Mouse (Mus musculus) midbrain, embryonic 10.5 days (tissue): ENCODE measurements at regions not wholly inside any gene's neighbourhood (a gene's known extent, or its start where the extent isn't known, plus 50 kb on each side); places are given as distances from the start of the nearest gene placed in this dataset.

Experiments
- DNase-seq: peaks from one replicate; pipeline ENCODE4 v3.0.0-alpha.2; 2017; ENCODE audit warnings: low spot score
- H3K27ac ChIP-seq: fragments of 300-500 bp; sonication (generic); replicated peaks from 2 replicates; pipeline ENCODE4 v1.5.1; 2016; ENCODE audit warnings: mild to moderate bottlenecking
- H3K27me3 ChIP-seq: fragments of 300-500 bp; sonication (generic); 2 replicates; pipeline ENCODE4 v1.6.1; 2016; ENCODE audit warnings: low read depth, mild to moderate bottlenecking; ENCODE audit not compliant: poor library complexity, severe bottlenecking
- H3K36me3 ChIP-seq: fragments of 300-500 bp; sonication (generic); 2 replicates; pipeline ENCODE4 v1.6.1; 2016; ENCODE audit warnings: mild to moderate bottlenecking, moderate library complexity
- H3K4me1 ChIP-seq: fragments of 300-500 bp; sonication (generic); 2 replicates; pipeline ENCODE4 v1.6.1; 2016
- H3K4me3 ChIP-seq: fragments of 300-500 bp; sonication (generic); 2 replicates; pipeline ENCODE4 v1.5.1; 2016; ENCODE audit warnings: mild to moderate bottlenecking, moderate library complexity
- H3K9me3 ChIP-seq: fragments of 300-500 bp; sonication (generic); replicated peaks from 2 replicates; pipeline ENCODE4 v1.6.1; 2016; ENCODE audit warnings: mild to moderate bottlenecking
- WGBS: fragments of 180-500 bp; shearing (Covaris S2); methylation state at CpG from one replicate; pipeline ENCODE4 v1.1.7; 2016; 5-methylcytosine and 5-hydroxymethylcytosine counted together

- H3K27ac ChIP-seq, result no peak overlapping the region
- no peaks in the 10 kb centered on the region for H3K27me3 ChIP-seq
- DNase-seq, result no peak
- WGBS, result 86% methylated on average over 7 of the region's 7 CpGs
- no peaks in the 10 kb centered on the region for H3K9me3 ChIP-seq
- H3K36me3 ChIP-seq, result no peaks in the 10 kb centered on the region
- no peaks in the 10 kb centered on the region for H3K4me1 ChIP-seq
- H3K4me3 ChIP-seq, result no peak overlapping the region
Observed at GRCm38 (mm10) chr5:43339671-43340070, 106.7 kb downstream of the Cpeb2 start.

DNA sequence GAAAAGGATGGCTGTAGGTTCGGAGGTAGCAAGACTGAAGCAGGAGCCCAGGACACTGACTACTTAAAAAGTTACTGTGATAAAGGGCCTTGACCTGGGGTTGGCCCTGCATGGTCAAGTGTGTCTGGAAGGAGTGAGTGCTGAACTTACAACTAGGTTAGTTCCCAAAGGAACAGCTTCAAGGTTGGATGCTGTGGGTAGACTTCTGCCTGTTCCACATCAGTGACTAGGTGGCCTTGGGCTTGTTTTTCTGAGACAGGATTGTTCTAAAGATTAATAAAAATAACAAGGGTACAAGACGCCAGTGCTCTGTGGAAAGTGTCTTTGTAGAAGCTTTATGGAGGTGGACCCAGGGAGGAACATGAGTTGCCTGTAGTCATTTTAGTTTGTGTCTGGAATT lies 108.5 kb downstream of the Cpeb2 start:
- Histone ChIP-seq H3K4me3 (no peak overlapping the region), H3K4me1 (no peaks in the 10 kb centered on the region), H3K9me3 (no peaks in the 10 kb centered on the region), H3K36me3 (no peaks in the 10 kb centered on the region), H3K27me3 (no peaks in the 10 kb centered on the region), H3K27ac (no peak overlapping the region)
- 84% methylated on average over 2 of the region's 2 CpGs for WGBS
- no peak for DNase-seq

DNA sequence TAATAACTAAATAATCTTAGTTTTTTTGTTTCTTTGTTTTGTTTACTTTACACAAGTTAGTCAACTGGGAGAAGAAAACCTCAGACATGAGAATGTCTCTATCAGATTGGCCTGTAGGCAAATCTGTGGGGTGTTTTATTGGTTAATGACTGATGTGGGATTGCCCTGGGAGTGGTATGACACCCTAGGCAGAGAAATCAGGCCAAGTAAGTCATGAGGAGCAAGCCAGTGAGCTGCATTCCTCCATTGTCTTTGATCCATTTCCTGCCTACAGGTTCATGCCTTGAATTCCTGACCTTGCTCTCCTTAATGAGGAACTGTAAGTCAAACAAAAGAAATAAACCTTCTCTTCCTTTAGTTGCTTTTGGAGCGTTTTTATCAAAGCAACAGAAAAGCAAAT lies 111.5 kb downstream of the Cpeb2 start:
- H3K4me3 ChIP-seq, result no peak overlapping the region
- H3K4me1 ChIP-seq, result no peaks in the 10 kb centered on the region
- H3K27ac ChIP-seq, result no peak overlapping the region
- 84% methylated on average over 1 of the region's 1 CpGs for WGBS
- no peaks in the 10 kb centered on the region for H3K36me3 ChIP-seq
- no peaks in the 10 kb centered on the region for H3K27me3 ChIP-seq
- no peak for DNase-seq
- no peaks in the 10 kb centered on the region for H3K9me3 ChIP-seq

DNA sequence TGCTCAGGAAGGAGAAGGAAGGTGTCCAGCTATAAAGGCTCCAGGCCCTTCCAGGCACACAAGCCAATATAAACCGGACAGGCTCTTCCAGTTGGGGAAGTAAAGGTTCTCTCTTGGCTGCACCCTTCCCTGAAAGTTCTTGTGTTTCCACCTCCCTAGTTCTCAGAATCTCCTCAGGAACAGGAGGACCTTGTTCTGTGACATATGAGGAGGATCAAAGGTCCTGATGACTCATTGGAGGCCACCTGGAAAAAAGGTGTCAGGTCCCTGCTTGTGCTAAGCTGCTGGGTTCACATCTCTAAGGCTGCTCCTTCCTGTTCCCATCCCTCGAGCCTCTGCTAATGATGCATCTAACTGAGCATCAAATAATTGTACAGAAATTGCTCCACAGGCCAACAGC lies 118.0 kb downstream of the Cpeb2 start:
- Histone ChIP-seq H3K27me3 (no peaks in the 10 kb centered on the region), H3K4me1 (peaks cover 17% of the 10 kb centered on the region), H3K36me3 (no peaks in the 10 kb centered on the region), H3K9me3 (no peaks in the 10 kb centered on the region), H3K4me3 (no peak overlapping the region), H3K27ac (no peak overlapping the region)
- DNase-seq, result no peak
- 90% methylated on average over 2 of the region's 2 CpGs for WGBS

DNA sequence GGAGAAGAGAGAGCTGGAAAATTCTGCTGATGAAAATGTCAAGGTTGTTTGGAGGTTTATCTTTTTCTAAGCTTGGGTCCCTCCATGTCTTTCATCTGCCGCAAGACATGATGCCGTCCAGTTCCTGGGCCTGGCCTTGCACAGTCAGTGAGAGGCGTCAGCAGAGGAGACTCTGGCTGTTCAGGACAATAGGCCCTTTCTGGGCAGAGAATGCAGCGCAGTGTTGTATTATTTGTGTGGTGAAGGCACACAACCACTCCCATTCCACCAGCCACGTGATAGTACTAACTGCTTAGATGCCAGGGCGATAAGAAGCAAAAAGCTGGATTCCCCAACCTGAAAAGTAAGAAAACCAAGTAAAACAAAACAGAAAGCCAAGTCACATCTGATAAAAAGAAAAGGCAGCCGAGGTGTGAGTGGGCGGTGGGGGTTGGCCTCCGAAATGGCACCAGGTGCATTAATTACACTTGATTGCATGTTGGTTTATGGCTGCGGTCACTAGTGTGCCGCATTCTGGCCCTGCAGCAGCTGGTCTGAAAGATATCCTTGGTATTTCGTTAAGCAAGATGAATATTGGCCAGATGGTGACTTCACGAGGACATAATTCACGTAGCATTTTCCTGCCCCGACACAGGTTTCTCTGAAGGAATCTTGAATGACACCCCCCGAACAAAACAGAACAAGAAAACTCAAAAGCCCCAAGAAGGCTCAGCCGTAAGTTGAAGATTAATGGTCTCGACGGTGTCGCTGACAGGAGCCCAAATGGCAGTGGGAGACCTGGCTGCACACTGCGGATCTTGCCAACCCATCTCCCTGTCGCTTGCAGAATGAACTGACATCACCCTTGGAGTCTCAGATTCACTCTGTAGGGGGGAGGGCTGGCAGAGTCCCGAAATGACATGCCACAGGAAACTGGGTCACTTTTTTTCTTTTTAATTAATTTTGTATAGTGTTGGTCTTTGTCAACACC lies 120.3 kb downstream of the Cpeb2 start:
- Histone ChIP-seq H3K4me1 (peaks cover 18% of the 10 kb centered on the region), H3K36me3 (no peaks in the 10 kb centered on the region), H3K4me3 (no peak overlapping the region), H3K9me3 (no peaks in the 10 kb centered on the region), H3K27me3 (no peaks in the 10 kb centered on the region), H3K27ac (no peak overlapping the region)
- DNase-seq, result no peak
- 87% methylated on average over 23 of the region's 23 CpGs for WGBS

- Histone ChIP-seq H3K4me1 (peaks cover 18% of the 10 kb centered on the region), H3K27me3 (no peaks in the 10 kb centered on the region), H3K36me3 (no peaks in the 10 kb centered on the region), H3K9me3 (no peaks in the 10 kb centered on the region), H3K27ac (peak overlapping the region; percentile 83), H3K4me3 (peak overlapping the region; percentile 56)
- no peak for DNase-seq
- 48% methylated on average over 14 of the region's 14 CpGs for WGBS
Observed at GRCm38 (mm10) chr5:43354351-43354942, 121.5 kb downstream of the Cpeb2 start.

GRCm38 (mm10) chr5:43355026-43355580 lies 122.1 kb downstream of the Cpeb2 start:
- H3K36me3 ChIP-seq, result no peaks in the 10 kb centered on the region
- no peaks in the 10 kb centered on the region for H3K9me3 ChIP-seq
- no peaks in the 10 kb centered on the region for H3K27me3 ChIP-seq
- peak; percentile 91 for DNase-seq
- peak overlapping the region; percentile 56 for H3K4me3 ChIP-seq
- peaks cover 18% of the 10 kb centered on the region for H3K4me1 ChIP-seq
- peak overlapping the region; percentile 83 for H3K27ac ChIP-seq
- WGBS, result under 1% methylated on average over 12 of the region's 12 CpGs

DNA sequence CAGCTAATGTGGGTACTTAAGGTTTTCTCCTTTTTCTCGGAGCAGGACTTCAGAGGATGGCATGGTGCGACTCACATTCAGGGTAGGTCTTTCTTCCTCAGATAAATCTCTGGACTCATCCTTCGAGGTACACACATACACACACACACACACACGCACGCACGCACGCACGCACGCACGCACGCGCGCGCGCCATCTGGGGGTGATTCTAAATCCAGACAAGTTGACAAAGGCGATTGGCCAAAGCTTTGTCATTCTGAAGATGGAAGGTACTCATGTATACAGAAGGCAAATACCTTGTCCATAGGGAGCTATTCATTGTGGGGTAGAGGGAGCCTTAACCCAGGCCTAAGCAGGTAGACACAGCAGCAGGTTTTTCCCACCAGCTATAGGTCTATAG lies 122.9 kb downstream of the Cpeb2 start:
- 83% methylated on average over 16 of the region's 16 CpGs for WGBS
- DNase-seq, result peak; percentile 34

DNA sequence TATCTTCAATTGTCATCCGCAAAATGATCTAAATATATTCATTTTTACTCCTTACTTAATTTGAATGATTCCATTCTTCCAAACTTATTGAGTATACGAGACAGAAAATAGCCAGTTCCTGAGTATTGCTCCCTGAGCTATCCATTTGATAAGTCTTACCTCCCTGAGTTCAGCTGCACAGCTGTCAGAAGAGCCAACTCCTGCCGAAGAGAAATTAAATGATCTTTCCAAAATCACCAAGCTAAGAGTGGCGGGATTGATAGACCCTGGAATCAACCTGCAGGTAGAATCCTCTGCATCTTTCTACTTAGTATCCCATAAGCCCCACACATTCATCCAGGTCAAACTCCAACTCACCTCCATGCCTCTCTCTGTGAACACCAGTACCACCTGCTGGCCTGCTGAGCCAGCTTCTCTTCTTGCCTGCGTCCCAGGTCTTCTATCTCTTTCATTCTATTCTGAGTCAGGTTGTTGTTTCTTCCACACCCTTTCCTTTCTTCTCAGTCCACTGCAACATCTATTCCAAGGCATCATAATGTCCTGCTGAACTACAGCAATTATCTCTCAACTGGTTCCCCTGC lies 124.2 kb downstream of the Cpeb2 start:
- Histone ChIP-seq H3K9me3 (no peaks in the 10 kb centered on the region), H3K36me3 (no peaks in the 10 kb centered on the region), H3K27me3 (no peaks in the 10 kb centered on the region), H3K4me3 (no peak overlapping the region), H3K4me1 (peaks cover 18% of the 10 kb centered on the region), H3K27ac (no peak overlapping the region)
- no peak for DNase-seq
- 90% methylated on average over 5 of the region's 5 CpGs for WGBS

More for the DNA sequence above, 122.9 kb downstream of the Cpeb2 start:
- Histone ChIP-seq H3K36me3 (no peaks in the 10 kb centered on the region), H3K9me3 (no peaks in the 10 kb centered on the region), H3K27me3 (no peaks in the 10 kb centered on the region), H3K27ac (peak overlapping the region; percentile 83), H3K4me1 (peaks cover 18% of the 10 kb centered on the region), H3K4me3 (peak overlapping the region; percentile 56; the same call in 1 of the 2 replicates)

DNA sequence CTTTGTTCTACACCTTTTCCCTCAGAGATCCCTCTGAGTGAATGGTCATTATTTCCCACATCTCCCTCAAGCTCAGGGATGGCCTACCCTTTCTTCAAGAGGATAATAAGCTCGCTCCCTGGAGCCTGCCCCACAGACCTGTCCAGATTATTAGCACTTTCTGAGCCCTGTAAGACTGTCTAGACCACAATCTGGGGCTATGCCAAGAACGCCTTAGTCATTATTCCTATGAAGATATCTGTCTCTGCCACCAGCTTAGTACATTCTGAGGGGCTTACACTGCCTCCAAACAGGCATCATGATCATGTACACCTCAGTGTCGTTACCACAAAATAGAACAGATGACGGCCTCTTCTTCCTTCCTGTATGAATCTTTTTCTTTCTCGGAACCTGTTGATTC lies 124.9 kb downstream of the Cpeb2 start:
- H3K36me3 ChIP-seq, result no peaks in the 10 kb centered on the region
- H3K27ac ChIP-seq, result no peak overlapping the region
- DNase-seq, result no peak
- H3K27me3 ChIP-seq, result no peaks in the 10 kb centered on the region
- 90% methylated on average over 5 of the region's 5 CpGs for WGBS
- H3K9me3 ChIP-seq, result no peaks in the 10 kb centered on the region
- peaks cover 18% of the 10 kb centered on the region for H3K4me1 ChIP-seq
- no peak overlapping the region for H3K4me3 ChIP-seq

DNA sequence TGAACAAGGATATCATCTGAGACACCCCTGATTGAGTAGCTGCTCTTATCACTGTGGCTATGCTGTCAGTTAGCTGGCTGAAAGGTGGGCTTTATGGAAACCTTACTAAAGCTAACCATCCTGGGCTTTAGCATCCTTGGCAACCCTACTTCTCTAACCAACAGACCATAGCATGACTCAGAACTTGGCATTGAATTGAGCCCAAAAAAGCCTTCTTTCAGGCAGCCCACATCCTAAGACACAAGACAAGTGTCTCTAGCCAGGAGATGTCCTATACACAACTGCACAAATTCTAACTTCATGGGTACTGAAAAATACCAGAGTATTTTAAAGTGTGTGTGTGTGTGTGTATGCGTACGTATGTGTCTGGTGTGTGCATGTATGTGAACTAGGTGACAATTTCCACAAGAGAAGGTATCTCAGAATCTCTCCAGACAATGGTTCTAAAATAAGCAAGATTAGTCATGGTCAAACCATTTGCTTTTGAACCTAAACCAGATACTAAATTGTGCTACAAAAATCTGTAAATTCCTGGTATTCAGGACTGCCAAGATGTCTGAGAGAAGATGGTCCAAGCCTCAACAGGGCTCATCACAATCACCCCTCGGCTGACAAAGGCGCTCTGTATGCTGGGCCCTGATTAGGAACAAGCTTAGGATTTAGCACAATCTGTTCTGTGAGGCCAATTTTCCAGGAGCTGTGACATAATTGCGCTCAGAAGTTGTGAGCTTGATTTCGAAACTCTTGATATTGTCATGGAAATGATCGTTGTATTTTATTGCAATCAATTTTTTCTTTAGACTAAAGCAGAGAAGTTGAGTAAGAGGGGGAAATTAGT lies 126.2 kb downstream of the Cpeb2 start:
- no peak for DNase-seq
- Histone ChIP-seq H3K27me3 (no peaks in the 10 kb centered on the region), H3K4me1 (peaks cover 18% of the 10 kb centered on the region), H3K27ac (no peak overlapping the region), H3K36me3 (no peaks in the 10 kb centered on the region), H3K4me3 (no peak overlapping the region), H3K9me3 (no peaks in the 10 kb centered on the region)
- 82% methylated on average over 7 of the region's 7 CpGs for WGBS

DNA sequence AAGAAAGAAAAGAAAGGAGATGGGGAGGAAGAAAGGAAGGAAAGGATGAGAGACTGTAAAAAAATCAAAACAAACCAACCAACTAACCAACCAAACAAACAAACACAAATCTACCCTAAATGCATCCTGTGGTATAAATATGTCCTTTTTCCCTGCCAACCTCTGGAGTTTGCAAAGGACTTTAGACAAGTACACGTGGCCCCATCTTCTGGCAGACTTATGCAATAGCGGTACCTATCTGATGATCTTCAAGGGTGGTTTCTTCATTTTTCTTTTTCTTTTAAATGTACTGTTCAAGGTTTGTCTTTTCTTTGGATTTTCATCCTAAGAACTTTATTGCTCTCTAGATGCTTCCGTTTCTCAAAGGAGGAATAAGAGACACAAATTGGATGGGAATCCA lies 127.3 kb downstream of the Cpeb2 start:
- peaks cover 7% of the 10 kb centered on the region for H3K4me1 ChIP-seq
- no peaks in the 10 kb centered on the region for H3K9me3 ChIP-seq
- WGBS, result 44% methylated on average over 3 of the region's 3 CpGs
- DNase-seq, result no peak
- H3K36me3 ChIP-seq, result no peaks in the 10 kb centered on the region
- H3K27me3 ChIP-seq, result no peaks in the 10 kb centered on the region
- no peak overlapping the region for H3K4me3 ChIP-seq
- H3K27ac ChIP-seq, result no peak overlapping the region
